Mouse (Mus musculus) erythroblast, embryonic 14.5 days (primary cell): ENCODE results near the gene Rbfox1.

Experiments
- GATA1 ChIP-seq: IDR thresholded peaks from 2 replicates; pipeline ENCODE4 v1.6.1; 2012; ENCODE audit warnings: low read length, inconsistent platforms, mixed read lengths
- TAL1 ChIP-seq: IDR thresholded peaks from 3 replicates; pipeline ENCODE4 v1.6.1; 2012; ENCODE audit warnings: low read length, inconsistent platforms, mixed read lengths

- TF ChIP-seq GATA1: no peak
- no peak for TF ChIP-seq TAL1
Measured at GRCm38 (mm10) chr16:5866966-5867365, 18.2 kb upstream of the Rbfox1 start.
